Mouse (Mus musculus) limb, embryonic 13.5 days (tissue): ENCODE measurements around the gene Mlycd. TPM values are rescaled to one million over a fixed set of nuclear protein-coding genes. Genes with fewer than 3 reads are reported as not detected.
A peak's percentile ranks its signal among the peaks of the same experiment; 100 is the strongest.
"Not testable (repeated sequence)": the region's sequence is repeated elsewhere in the genome, so short reads cannot be mapped to it uniquely, and the experiment has no call there.

Source experiments
- ATAC-seq: fragments of 200-750 bp; cut with Nextera tagmentation; 2 replicates; pipeline ENCODE4 v1.8.0; 2017; ENCODE audit warnings: low read depth, moderate number of reproducible peaks, moderate TSS enrichment; ENCODE audit not compliant: low FRiP score
- H3K27ac ChIP-seq: fragments of 300-500 bp; sonication (generic); 2 replicates; pipeline ENCODE4 v1.5.1; 2015; ENCODE audit warnings: inconsistent platforms, mild to moderate bottlenecking, moderate library complexity
- H3K27me3 ChIP-seq: fragments of 300-500 bp; sonication (generic); 2 replicates; pipeline ENCODE4 v1.6.1; 2015; ENCODE audit warnings: mild to moderate bottlenecking, inconsistent platforms
- H3K36me3 ChIP-seq: fragments of 300-500 bp; sonication (generic); 2 replicates; pipeline ENCODE4 v1.6.1; 2015; ENCODE audit warnings: inconsistent platforms, mild to moderate bottlenecking, moderate library complexity
- H3K4me1 ChIP-seq: fragments of 300-500 bp; sonication (generic); 2 replicates; pipeline ENCODE4 v1.6.1; 2015; ENCODE audit warnings: inconsistent platforms
- H3K4me2 ChIP-seq: fragments of 300-500 bp; sonication (generic); replicated peaks from 2 replicates; pipeline ENCODE4 v1.6.1; 2015; ENCODE audit warnings: inconsistent platforms, mild to moderate bottlenecking, moderate library complexity
- H3K4me3 ChIP-seq: fragments of 300-500 bp; sonication (generic); 2 replicates; pipeline ENCODE4 v1.5.1; 2015; ENCODE audit warnings: moderate library complexity, mild to moderate bottlenecking, inconsistent platforms
- H3K9ac ChIP-seq: fragments of 300-500 bp; sonication (generic); 2 replicates; pipeline ENCODE4 v1.6.1; 2015; ENCODE audit warnings: mild to moderate bottlenecking, inconsistent platforms
- H3K9me3 ChIP-seq: fragments of 300-500 bp; sonication (generic); 2 replicates; pipeline ENCODE4 v1.6.1; 2016; ENCODE audit warnings: inconsistent platforms
- WGBS: fragments of 180-500 bp; shearing (Covaris S2); methylation state at CpG from one replicate; pipeline ENCODE4 v1.1.7; 2015; 5-methylcytosine and 5-hydroxymethylcytosine counted together
- polyA plus RNA-seq: library from polyadenylated mRNA; unstranded; fragments of >200 nt; fragmentation: Nextera tagmentation; extraction: Ambion mirVana; gene quantifications from 2 replicates; pipeline ENCODE4 v1.2.1, GENCODE M21; 2015

Gene Mlycd
- 9.6 and 11.4 TPM in 2 replicates for polyA plus RNA-seq

GRCm38 (mm10) chr8:119394524-119395026 is at the start of gene Mlycd:
Gene Mlycd (plus strand): TSS chr8:119394878.
- Histone ChIP-seq H3K36me3 (no peaks in the 10 kb centered on the region), H3K9ac (peak within 1 kb of the TSS; percentile 92), H3K4me2 (peak within 1 kb of the TSS; percentile 100), H3K27me3 (peaks cover 37% of the 10 kb centered on the region), H3K27ac (peak within 1 kb of the TSS; percentile 6; the same call in 1 of the 2 replicates), H3K4me3 (peak within 1 kb of the TSS; percentile 89), H3K9me3 (no peaks in the 10 kb centered on the region), H3K4me1 (peaks cover 13% of the 10 kb centered on the region)
- peak; percentile 92 for ATAC-seq
- 2% methylated on average over 41 of the region's 44 CpGs for WGBS

- Histone ChIP-seq H3K36me3 (peaks cover 40% of the 10 kb centered on the region), H3K27ac (no peak overlapping the region), H3K4me1 (peaks cover 7% of the 10 kb centered on the region), H3K9ac (peak overlapping the region; percentile 97), H3K4me2 (peak overlapping the region; percentile 80), H3K27me3 (peaks cover 4% of the 10 kb centered on the region; the same call in 1 of the 2 replicates), H3K4me3 (peak overlapping the region; percentile 95), H3K9me3 (peaks cover 6% of the 10 kb centered on the region; the same call in 1 of the 2 replicates)
- no peak for ATAC-seq
- WGBS = 56% methylated on average over 22 of the region's 22 CpGs
Measured at GRCm38 (mm10) chr8:119345029-119345682, 49.5 kb upstream of the Mlycd start.

- H3K4me2 ChIP-seq = peak overlapping the region; percentile 80
- WGBS = 85% methylated on average over 15 of the region's 15 CpGs
- H3K4me3 ChIP-seq = peak overlapping the region; percentile 95
Measured at GRCm38 (mm10) chr8:119345683-119346075, 49.0 kb upstream of the Mlycd start.

GRCm38 (mm10) chr8:119351647-119352046 is 43.0 kb upstream of the Mlycd start:
- no peak for ATAC-seq
- WGBS = 92% methylated on average over 19 of the region's 19 CpGs
- no peaks in the 10 kb centered on the region for H3K4me1 ChIP-seq

More at GRCm38 (mm10) chr8:119345683-119346075, 49.0 kb upstream of the Mlycd start:
- H3K4me1 ChIP-seq = peaks cover 7% of the 10 kb centered on the region
- H3K36me3 ChIP-seq = peaks cover 42% of the 10 kb centered on the region
- no peak for ATAC-seq
- H3K9me3 ChIP-seq = peaks cover 6% of the 10 kb centered on the region; the same call in 1 of the 2 replicates
- H3K27me3 ChIP-seq = peaks cover 4% of the 10 kb centered on the region; the same call in 1 of the 2 replicates
- H3K27ac ChIP-seq = no peak overlapping the region
- H3K9ac ChIP-seq = no peak overlapping the region

GRCm38 (mm10) chr8:119352977-119353658 is 41.6 kb upstream of the Mlycd start:
- Histone ChIP-seq H3K4me1 (peaks cover 4% of the 10 kb centered on the region), H3K36me3 (peaks cover 24% of the 10 kb centered on the region), H3K4me2 (no peak overlapping the region), H3K9ac (no peak overlapping the region), H3K9me3 (no peaks in the 10 kb centered on the region), H3K27me3 (no peaks in the 10 kb centered on the region), H3K4me3 (no peak overlapping the region), H3K27ac (no peak overlapping the region)
- ATAC-seq = no peak
- 85% methylated on average over 10 of the region's 10 CpGs for WGBS

More at GRCm38 (mm10) chr8:119351647-119352046, 43.0 kb upstream of the Mlycd start:
- H3K27me3 ChIP-seq = no peaks in the 10 kb centered on the region
- H3K27ac ChIP-seq = no peak overlapping the region
- H3K9me3 ChIP-seq = no peaks in the 10 kb centered on the region
- no peak overlapping the region for H3K9ac ChIP-seq
- H3K4me2 ChIP-seq = no peak overlapping the region
- H3K36me3 ChIP-seq = peaks cover 39% of the 10 kb centered on the region
- no peak overlapping the region for H3K4me3 ChIP-seq

- WGBS = 78% methylated on average over 6 of the region's 6 CpGs
- Histone ChIP-seq H3K9me3 (no peaks in the 10 kb centered on the region), H3K4me2 (no peak overlapping the region), H3K4me3 (no peak overlapping the region), H3K27me3 (no peaks in the 10 kb centered on the region), H3K4me1 (peaks cover 9% of the 10 kb centered on the region), H3K27ac (no peak overlapping the region), H3K9ac (no peak overlapping the region), H3K36me3 (peaks cover 19% of the 10 kb centered on the region)
- no peak for ATAC-seq
Measured at GRCm38 (mm10) chr8:119353659-119354023, 41.0 kb upstream of the Mlycd start.

- H3K27ac ChIP-seq, H3K36me3 ChIP-seq, H3K9ac ChIP-seq, H3K9me3 ChIP-seq, H3K4me2 ChIP-seq, H3K27me3 ChIP-seq, H3K4me3 ChIP-seq, ATAC-seq: not testable (repeated sequence)
- 72% methylated on average over 5 of the region's 5 CpGs for WGBS
- H3K4me1 ChIP-seq = peaks cover 12% of the 10 kb centered on the region
Measured at GRCm38 (mm10) chr8:119356631-119357030, 38.0 kb upstream of the Mlycd start.

GRCm38 (mm10) chr8:119358175-119358574 is 36.5 kb upstream of the Mlycd start:
- WGBS = 44% methylated on average over 7 of the region's 7 CpGs
- Histone ChIP-seq H3K27ac (no peak overlapping the region), H3K27me3 (no peaks in the 10 kb centered on the region), H3K9me3 (no peaks in the 10 kb centered on the region), H3K4me2 (no peak overlapping the region), H3K4me3 (no peak overlapping the region), H3K4me1 (peaks cover 12% of the 10 kb centered on the region), H3K9ac (no peak overlapping the region), H3K36me3 (no peaks in the 10 kb centered on the region)
- ATAC-seq = no peak

GRCm38 (mm10) chr8:119358836-119359235 is 35.8 kb upstream of the Mlycd start:
- Histone ChIP-seq H3K4me3 (no peak overlapping the region), H3K9me3 (no peaks in the 10 kb centered on the region), H3K36me3 (no peaks in the 10 kb centered on the region), H3K4me2 (no peak overlapping the region), H3K9ac (no peak overlapping the region), H3K27ac (no peak overlapping the region), H3K27me3 (no peaks in the 10 kb centered on the region), H3K4me1 (peaks cover 12% of the 10 kb centered on the region)
- 39% methylated on average over 14 of the region's 14 CpGs for WGBS
- no peak for ATAC-seq

GRCm38 (mm10) chr8:119360686-119361295 is 33.9 kb upstream of the Mlycd start:
- H3K36me3 ChIP-seq = no peaks in the 10 kb centered on the region
- no peak for ATAC-seq
- H3K4me2 ChIP-seq = no peak overlapping the region
- WGBS = 74% methylated on average over 8 of the region's 8 CpGs
- H3K27ac ChIP-seq = no peak overlapping the region
- no peak overlapping the region for H3K9ac ChIP-seq
- no peaks in the 10 kb centered on the region for H3K9me3 ChIP-seq
- peaks cover 12% of the 10 kb centered on the region for H3K4me1 ChIP-seq
- no peak overlapping the region for H3K4me3 ChIP-seq
- H3K27me3 ChIP-seq = no peaks in the 10 kb centered on the region

- not testable (repeated sequence) for ATAC-seq, H3K9ac ChIP-seq, H3K4me3 ChIP-seq, H3K27me3 ChIP-seq, H3K27ac ChIP-seq, H3K9me3 ChIP-seq, H3K4me2 ChIP-seq, H3K4me1 ChIP-seq, H3K36me3 ChIP-seq
- WGBS = 87% methylated on average over 9 of the region's 9 CpGs
Measured at GRCm38 (mm10) chr8:119374716-119375115, 20.0 kb upstream of the Mlycd start.

- Histone ChIP-seq H3K36me3 (no peaks in the 10 kb centered on the region), H3K27ac (no peak overlapping the region), H3K4me1 (no peaks in the 10 kb centered on the region), H3K27me3 (0 out of 2 replicates have a peak, but pooled peaks cover 6% of the 10 kb centered on the region), H3K4me3 (no peak overlapping the region), H3K4me2 (no peak overlapping the region), H3K9me3 (no peaks in the 10 kb centered on the region), H3K9ac (no peak overlapping the region)
- WGBS = 76% methylated on average over 7 of the region's 7 CpGs
- no peak for ATAC-seq
Measured at GRCm38 (mm10) chr8:119378476-119378875, 16.2 kb upstream of the Mlycd start.
